Mouse (Mus musculus): Measurements from ENCODE around the gene Plod1. TPM values are rescaled to one million over a fixed set of nuclear protein-coding genes. Genes with fewer than 3 reads are reported as not detected.
"Not testable (repeated sequence)": the region's sequence is repeated elsewhere in the genome, so short reads cannot be mapped to it uniquely, and the experiment has no call there.

Gene Plod1
- total RNA-seq, 2 experiments from 2014 or later: 50.6 to 55.3 TPM

DNA sequence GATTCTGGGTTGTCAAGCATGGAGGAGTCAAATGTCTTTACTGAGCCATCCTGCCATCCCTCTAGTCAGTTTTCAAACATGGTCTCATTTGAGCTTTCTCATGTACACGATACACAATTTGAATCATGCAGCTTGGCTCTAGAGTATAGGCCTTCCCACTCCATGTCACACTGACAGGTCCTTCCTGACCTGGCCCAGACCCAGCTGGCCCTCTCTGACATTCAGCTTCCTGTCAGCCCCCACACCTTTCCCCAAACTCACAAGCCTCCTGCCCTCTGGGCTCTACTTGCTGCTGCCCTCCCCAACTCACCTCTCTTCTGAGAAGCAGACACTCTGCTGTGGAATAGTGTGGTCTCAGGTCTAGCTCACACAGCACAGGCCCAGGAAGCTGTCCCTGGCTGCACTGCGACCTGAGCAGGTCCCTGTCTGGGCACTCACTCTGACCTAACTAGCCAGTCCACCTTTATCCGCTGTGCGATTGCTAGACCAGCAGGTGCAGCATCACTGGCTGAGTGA, 40.7 kb downstream of the Plod1 start:
- no peak for DNase-seq

DNA sequence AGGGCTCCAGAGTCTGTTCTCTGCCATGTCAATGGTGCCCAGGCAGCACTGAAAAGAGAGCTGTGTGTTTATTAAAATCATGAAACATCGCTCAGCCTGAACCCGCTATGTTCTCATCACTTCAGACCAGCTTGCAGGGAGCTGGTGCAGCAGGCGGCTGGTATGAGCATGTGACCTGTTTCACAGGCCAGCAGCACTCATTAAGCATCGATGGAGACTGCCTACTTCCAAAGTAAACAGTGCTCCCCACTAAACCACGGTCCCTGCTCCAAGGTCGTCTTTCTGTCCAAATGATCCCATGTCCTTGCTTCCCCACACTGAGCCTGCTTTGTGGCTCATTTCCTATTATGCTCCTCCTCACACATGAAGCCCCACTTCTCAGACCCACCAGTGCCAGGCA, 46.2 kb downstream of the Plod1 start:
- no peak for DNase-seq

DNA sequence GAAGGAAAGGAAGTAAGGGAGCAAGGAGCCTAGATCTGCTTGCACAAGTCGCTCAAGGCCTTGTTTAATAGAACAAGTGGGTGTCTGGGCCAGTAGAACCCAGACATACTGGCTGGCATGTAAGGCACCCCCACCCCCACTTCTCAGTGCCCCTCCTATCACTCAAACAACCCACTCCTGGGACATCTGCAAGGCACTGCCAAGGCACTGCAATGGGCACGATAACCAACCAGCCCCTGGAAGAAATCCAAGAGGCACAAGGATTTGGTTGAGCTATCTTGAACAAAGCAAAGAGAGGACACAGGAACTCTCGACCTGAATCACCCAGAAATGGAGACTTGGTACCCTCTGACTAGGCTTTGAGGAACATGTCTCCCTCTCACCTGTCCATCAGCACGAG, 48.3 kb downstream of the Plod1 start:
- DNase-seq: no peak

DNA sequence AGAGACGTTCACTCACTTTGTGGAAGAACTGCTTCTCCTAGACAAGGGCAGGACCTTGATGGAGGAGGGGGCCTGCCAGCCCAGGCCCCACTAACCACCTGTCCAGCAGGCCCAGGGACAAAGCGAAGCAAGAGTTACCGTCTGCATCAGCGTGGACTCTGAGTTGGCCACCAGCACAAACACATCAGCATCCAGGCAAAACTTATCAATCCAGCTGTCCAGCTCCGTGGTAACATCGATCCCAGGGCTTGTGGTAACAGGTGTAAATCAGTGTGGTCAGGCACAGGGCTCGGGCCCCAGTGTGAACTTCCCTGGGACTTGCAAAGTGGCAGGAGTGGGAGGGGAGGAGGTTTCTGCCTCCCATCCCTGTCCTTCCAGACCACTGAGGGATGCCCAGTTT, 49.3 kb downstream of the Plod1 start:
- DNase-seq: no peak

DNA sequence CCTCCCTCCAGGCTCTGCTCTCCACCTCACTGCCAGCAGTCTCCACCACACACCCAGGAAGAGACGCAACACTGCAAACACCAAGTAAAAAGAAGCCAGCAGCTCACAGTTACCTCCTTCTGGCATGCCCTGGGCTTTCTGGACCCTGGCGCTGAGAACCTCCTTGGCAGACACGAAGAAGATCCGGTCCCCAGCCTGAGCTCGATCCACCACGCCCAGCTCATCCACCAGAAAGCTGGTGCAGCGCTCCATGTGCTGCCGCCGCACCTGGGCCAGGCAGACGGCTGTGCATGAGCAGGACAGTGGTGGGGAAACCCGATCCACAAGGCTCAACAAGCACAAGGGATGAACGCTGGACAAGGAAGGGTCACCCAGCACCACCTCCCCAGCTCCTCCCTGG, 50.4 kb downstream of the Plod1 start:
- no peak for DNase-seq

DNA sequence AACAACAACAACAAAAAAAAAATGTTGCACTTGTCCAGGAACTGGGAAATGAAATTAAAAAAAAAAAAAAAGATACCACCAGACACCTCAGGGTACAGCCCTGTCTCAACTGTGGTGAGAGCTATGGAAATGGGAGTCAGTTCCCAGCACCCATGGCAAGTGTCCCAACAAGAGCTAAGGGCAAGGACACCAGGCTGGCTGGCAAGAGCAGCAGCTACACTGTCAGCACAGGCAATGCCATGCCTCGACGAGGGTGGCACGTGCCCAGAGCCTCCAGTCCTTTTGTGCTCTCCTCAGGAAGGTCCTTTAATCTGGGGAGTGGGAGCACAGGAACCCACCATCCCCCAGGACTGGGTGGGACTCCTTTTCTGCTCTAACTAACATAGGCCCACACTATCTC, 52.4 kb downstream of the Plod1 start:
- DNase-seq: no peak

DNA sequence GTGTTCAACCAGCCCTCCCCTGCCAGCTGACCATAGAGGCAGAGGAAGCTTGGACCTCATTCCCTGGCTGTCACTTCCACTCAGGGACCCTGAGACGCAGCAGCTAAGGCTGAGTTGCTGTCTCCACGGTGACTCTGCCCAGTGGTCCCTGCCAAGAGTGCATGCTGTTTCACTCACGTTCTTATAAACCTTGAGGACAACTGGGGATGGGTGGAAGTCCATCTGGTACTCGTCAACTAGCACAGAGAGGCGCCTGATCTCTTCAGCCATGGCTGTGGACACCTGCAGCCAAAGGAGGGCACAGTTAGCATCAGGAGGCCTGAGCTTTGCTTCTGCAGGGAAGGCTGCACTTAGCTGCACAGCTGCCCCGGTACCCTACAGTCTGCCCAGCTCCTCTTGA, 53.5 kb downstream of the Plod1 start:
- no peak for DNase-seq

DNA sequence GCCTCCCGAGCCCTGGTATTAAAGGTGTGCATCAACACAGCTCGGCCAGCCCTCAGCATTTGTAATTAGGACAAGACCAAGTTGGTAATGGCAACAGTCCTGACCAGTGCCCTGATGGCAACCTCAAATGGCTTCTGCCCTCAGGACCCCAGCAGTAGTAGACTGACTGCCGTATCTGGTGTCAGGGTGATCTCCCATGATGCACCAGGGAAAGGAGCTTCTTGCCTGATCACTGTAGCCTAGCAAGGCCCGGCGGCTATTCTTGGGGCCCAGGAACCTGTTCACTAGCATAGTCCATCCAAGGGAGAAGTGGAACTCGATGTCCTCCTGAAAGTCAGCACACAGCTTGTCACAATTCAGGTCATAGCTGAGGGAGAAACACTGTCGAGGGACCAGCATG, 54.8 kb downstream of the Plod1 start:
- DNase-seq: no peak

DNA sequence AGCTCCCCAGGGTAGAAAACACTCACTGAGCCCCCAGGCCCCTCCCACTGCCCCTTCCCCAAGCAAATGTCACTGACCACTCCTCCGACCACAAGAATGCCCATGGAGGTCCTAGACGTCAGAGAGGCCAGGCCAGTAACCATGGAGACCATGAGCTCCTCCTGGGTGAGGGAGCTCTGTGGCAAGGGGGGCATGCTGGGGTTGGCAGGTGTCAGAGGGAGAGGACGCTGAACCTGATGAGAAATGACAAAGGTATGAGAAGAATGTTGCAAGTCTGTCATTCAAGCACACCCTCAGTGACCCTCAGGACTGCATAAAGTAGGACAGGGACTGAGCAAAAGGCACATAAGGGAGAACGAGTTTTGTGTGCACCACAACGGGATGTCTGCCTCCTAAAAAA, 56.7 kb downstream of the Plod1 start:
- DNase-seq: no peak

DNA sequence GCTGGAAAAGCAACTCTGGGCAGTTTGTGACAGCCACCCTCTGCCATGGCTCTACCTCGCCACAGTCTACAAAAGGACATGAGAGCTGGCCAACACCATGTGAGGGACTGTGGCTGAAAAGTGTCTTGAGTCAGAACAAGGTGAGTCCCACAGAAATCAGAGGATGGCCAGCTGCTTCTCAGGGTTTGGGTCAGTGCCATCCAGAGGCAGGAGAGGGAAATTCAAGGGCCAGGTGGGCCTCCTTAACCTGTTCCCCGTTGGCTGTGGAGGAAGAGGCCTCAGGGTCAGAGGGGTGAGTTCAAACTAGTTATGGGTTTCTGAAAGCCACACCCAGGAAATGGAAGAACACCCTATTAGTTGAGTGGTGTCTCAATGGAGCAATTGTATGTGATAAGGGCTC, 57.1 kb downstream of the Plod1 start:
- DNase-seq: no peak

DNA sequence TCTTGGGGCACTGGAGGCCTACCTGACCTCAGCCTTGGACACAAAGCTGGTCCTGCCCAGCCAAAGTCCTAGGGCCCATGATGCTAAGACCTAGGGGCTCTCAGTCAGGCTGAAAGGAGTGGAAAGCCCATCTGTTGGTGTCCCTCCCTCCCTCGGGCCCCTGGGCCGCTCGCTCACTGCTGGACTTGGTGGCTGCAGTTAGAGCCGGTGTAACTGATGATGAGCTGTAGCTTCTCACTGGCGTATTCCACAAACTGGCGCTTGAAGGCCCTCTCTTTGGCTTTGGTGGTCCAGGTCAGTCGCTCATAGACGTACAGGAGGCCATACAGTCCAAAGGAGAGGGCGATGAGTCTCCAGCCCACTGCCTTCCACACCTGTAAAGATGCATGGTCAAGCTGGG, 58.0 kb downstream of the Plod1 start:
- DNase-seq: no peak

DNA sequence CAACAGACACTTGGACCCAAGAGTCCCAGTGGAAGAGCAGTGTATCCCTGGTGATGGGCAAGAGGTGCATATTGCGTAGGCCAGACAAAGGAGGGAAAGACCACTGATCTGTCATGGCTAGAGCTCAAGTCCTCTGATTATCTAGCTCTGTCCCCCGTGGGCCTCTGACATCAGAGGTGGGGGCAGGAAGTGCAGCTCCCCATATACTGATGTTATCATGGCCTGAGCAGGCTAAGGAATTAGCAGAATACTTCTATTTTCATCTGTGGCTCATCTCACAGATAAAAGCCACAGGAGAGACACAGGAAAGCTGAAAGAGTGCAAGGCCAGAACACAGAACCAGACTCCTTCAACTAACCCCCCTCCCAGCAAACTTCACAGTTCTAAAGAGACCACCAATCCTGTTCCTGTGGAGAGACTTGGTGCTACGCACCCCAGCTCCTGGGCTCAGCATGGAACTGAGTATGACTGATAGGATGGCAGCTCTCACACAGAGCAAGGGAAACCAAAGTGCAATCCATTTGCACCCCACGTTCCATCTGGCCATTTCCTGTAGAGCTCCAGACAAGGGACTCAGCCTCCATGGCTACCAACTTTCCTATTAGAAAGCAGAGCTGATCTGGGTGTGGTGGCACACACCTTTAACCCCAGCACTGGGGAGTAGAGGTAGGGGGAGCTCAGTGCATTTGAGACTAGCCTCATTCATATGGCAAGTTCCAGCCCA, 60.6 kb downstream of the Plod1 start:
- DNase-seq: no peak

DNA sequence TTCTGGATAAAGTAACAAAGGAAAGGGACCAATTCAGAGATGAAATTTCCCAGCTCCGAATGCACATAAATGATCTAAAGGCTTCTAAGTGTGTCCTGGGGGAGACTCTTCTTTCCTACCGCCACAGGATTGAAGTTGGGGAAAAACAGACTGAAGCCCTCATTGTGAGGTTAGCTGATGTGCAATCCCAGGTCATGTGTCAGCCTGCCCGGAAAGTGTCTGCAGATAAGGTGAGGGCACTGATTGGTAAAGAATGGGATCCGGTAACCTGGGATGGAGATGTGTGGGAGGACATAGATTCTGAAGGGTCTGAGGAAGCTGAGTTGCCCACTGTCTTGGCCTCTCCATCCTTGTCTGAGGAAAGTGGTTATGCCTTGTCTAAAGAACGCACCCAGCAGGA, 67.3 kb downstream of the Plod1 start:
- DNase-seq: no peak

DNA sequence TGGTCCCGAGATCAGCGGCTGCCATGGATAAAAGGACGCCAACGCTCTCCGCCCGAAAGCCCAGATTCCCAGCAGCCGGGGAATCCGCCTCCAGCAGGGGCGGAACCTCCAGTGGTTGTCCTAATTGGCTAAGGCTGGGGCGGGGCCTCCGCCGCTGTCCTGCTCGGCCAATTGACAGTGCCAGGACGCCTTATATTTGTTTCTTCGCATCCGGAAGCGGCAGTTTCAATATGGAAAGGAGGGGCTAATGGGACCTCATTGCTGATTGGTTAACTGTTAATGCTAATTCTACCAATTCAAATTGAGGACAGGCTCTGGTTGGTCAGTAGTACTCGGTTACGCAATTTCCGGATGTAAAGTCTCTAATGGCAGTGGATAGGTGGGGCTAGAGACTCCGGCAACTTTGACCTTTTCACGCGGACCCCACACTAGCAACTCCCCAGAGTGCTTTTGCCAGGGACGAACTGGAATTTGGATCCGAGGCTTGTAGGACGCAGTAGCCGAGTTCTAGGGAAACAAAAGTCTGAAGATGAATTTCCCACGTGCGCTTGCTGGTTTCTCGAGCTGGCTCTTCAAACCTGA, 68.0 kb downstream of the Plod1 start, which contains the start of the genes Miip and Fv1:
Gene Miip, minus strand, starts transcription at position 367 of the 582 bp plus-strand sequence.
Gene Fv1, plus strand, starts transcription at position 530 of the 582 bp plus-strand sequence.
- peak; percentile 83 for DNase-seq

DNA sequence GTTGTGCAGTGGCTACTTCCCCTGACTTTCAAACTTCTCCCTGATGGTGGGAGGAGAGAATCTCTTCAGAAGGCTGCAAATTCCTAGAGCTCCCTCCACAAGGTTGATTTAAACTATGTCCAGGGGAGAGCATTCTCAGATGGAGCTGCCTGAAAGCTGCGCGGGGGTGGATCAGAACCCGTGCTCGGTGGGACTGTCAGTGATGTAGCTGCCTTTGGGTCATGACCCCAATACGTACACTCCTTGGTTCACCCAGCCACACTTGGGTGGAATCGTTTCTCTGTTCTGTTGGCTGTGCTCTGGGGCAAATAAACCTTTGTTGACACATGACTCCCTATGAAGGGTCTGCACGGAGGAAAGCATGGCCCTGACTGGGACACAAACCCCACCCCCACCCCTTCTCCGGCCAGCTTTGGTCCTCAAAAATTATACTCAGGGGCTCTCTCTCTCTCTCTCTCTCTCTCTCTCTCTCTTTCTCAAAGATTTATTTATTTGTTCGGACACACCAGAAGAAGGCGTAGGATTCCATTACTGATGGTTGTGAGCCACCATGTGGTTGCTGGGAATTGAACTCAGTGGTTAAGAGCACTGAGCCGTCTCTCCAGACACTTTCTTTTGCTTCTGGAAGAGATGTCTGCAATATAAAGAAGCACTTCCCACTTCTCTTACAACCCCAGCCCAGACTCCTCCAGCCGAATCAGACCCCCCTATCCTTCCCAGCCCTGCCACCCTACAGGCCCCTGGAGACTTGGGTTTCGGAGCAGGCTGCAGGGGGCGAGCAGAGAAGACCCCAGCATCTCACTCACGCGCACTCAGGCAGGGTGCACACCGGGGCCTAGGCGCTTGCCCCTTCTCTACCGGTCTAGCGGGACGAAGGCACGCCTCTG, 68.8 kb downstream of the Plod1 start:
- DNase-seq: no peak

DNA sequence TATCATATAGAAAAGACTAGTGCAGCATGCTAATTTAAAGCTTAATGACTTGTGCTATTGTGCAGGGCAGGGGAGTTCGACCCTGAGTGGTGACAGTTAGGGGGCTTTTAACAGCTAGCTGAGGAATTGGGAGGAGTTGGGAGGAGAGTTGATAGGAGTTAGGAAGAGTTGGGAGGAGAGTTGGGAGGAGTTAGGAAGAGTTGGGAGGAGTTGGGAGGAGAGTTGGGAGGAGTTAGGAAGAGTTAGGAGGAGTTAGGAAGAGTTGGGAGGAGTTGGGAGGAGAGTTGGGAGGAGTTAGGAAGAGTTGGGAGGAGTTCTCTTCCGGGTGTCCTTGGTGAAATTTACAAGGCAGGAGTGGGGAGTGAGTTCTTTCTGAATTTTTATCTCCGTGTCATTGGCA, 69.8 kb downstream of the Plod1 start:
- DNase-seq: not testable (repeated sequence)

DNA sequence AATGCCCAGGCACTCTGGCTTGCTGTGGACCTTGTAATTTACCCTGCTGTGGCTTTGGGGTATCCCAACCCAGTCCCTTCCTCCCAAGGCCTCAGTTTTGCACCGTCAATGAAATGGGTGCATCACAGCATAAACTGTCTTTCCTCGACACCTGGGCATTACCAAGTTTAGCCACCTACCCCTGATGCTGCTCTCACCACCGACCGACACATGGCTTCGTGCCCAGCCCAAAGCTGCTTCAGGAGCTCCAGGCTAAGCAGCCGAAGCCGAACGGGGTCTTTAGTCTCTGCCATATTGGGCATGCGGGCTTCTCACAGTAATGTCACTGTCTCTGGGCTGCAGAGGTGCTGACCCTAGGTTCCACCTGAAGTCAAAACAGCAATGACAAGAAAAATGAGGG, 70.5 kb downstream of the Plod1 start:
- DNase-seq: no peak

DNA sequence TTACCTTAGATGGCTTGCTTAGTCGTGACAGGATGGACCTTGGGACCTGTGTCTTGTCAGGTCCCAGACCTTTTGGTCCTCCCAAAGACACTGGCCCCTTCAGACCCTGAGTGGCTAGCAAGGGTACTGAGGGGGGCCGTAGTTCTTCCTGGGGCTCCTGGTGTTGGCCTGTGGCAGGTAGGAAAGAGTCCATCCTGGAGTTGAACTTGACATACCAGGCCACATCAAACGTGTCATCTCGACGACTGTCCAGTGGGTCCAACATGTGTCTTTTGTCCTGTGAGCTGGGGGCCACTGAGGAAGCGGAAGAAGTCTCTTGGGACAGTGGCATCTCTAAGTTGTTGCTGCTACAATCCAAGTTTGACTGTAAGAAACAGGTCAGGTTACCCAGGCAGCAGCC, 70.9 kb downstream of the Plod1 start:
- no peak for DNase-seq

DNA sequence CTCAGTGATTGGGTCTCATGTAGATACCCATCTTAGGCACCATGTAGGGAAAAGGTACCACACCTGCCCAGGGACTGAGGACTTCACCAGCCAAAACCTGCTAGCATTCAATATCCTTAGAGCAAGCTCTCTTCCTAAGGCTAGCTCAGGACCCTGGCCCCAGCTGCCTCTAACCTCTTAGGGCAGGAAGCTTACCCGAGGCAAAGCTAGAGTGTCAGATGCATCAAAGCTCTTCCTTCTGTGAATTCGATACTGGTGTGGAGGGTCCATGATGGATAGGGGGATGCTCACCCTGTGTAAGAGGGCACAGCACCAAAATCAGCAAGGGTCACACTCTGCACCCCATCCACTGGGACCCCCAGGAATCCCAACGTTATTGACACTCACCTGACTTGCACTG, 74.5 kb downstream of the Plod1 start:
- DNase-seq: no peak
